Mouse (Mus musculus) hindbrain, embryonic 16.5 days (tissue): Measurements from ENCODE around the gene Cr2. TPM values are rescaled to one million over a fixed set of nuclear protein-coding genes. Genes with fewer than 3 reads are reported as not detected.
A peak's percentile ranks its signal among the peaks of the same experiment; 100 is the strongest.

ENCODE experiments used
- ATAC-seq: fragments of 200-750 bp; cut with Nextera tagmentation; 2 replicates; pipeline ENCODE4 v1.8.0; 2017; ENCODE audit warnings: moderate TSS enrichment, moderate library complexity
- H3K27ac ChIP-seq: fragments of 300-500 bp; sonication (generic); 2 replicates; pipeline ENCODE4 v1.5.1; 2014; ENCODE audit warnings: low read depth, mild to moderate bottlenecking, control low read depth, low read length, moderate library complexity
- H3K27me3 ChIP-seq: fragments of 300-500 bp; sonication (generic); replicated peaks from 2 replicates; pipeline ENCODE4 v1.6.1; 2014; ENCODE audit warnings: low read length; ENCODE audit not compliant: control insufficient read depth, insufficient read depth
- H3K36me3 ChIP-seq: fragments of 300-500 bp; sonication (generic); 2 replicates; pipeline ENCODE4 v1.6.1; 2014; ENCODE audit warnings: mild to moderate bottlenecking, low read length, moderate library complexity, mixed read lengths; ENCODE audit not compliant: control insufficient read depth, insufficient read depth
- H3K4me1 ChIP-seq: fragments of 300-500 bp; sonication (generic); 2 replicates; pipeline ENCODE4 v1.6.1; 2014; ENCODE audit warnings: low read depth, low read length; ENCODE audit not compliant: control insufficient read depth, insufficient read depth
- H3K4me2 ChIP-seq: fragments of 300-500 bp; sonication (generic); 2 replicates; pipeline ENCODE4 v1.6.1; 2014; ENCODE audit warnings: mild to moderate bottlenecking, low read length, control low read depth, moderate library complexity
- H3K4me3 ChIP-seq: fragments of 300-500 bp; sonication (generic); 2 replicates; pipeline ENCODE4 v1.5.1; 2014; ENCODE audit warnings: mild to moderate bottlenecking, low read length, control low read depth, moderate library complexity
- H3K9ac ChIP-seq: fragments of 300-500 bp; sonication (generic); 2 replicates; pipeline ENCODE4 v1.6.1; 2014; ENCODE audit warnings: low read depth, mild to moderate bottlenecking, control low read depth, low read length, moderate library complexity
- H3K9me3 ChIP-seq: fragments of 300-500 bp; sonication (generic); 2 replicates; pipeline ENCODE4 v1.6.1; 2014; ENCODE audit warnings: mild to moderate bottlenecking, low read length, moderate library complexity; ENCODE audit not compliant: control insufficient read depth
- WGBS: fragments of 180-500 bp; shearing (Covaris S2); extraction: QIAGEN DNeasy Blood & Tissue Kit; methylation state at CpG from one replicate; pipeline ENCODE4 v1.1.7; 2014; 5-methylcytosine and 5-hydroxymethylcytosine counted together
- polyA plus RNA-seq: library from polyadenylated mRNA; unstranded; fragments of >200 nt; fragmentation: Nextera tagmentation; extraction: Ambion mirVana; gene quantifications from 2 replicates; pipeline ENCODE4 v1.2.1, GENCODE M21; 2015

The Cr2 gene
- polyA plus RNA-seq, 1 experiment from 2014 or later, result 0.74 TPM

GRCm38 (mm10) chr1:195130479-195130878, 46.0 kb downstream of the Cr2 start:
- H3K27me3 ChIP-seq, result no peaks in the 10 kb centered on the region
- H3K9ac ChIP-seq, result peak overlapping the region; percentile 81
- peak; percentile 53 for ATAC-seq
- peak overlapping the region; percentile 63 for H3K4me2 ChIP-seq
- H3K36me3 ChIP-seq, result no peaks in the 10 kb centered on the region; the same call in 1 of the 2 replicates
- peak overlapping the region; percentile 94 for H3K27ac ChIP-seq
- peak overlapping the region; percentile 66 for H3K4me3 ChIP-seq
- no peaks in the 10 kb centered on the region for H3K9me3 ChIP-seq
- H3K4me1 ChIP-seq, result peaks cover 7% of the 10 kb centered on the region
- 18% methylated on average over 2 of the region's 2 CpGs for WGBS

GRCm38 (mm10) chr1:195129867-195130266, 46.6 kb downstream of the Cr2 start:
- no peaks in the 10 kb centered on the region for H3K9me3 ChIP-seq
- no peak overlapping the region for H3K27ac ChIP-seq
- H3K4me2 ChIP-seq, result peak overlapping the region; percentile 33
- no peak overlapping the region for H3K4me3 ChIP-seq
- no peaks in the 10 kb centered on the region for H3K27me3 ChIP-seq
- peaks cover 7% of the 10 kb centered on the region for H3K4me1 ChIP-seq
- no peak for ATAC-seq
- H3K36me3 ChIP-seq, result no peaks in the 10 kb centered on the region; the same call in 1 of the 2 replicates
- whole genome bisulfite sequencing, result 74% methylated on average over 1 of the region's 1 CpGs
- no peak overlapping the region for H3K9ac ChIP-seq

- 93% methylated on average over 1 of the region's 1 CpGs for WGBS
- H3K36me3 ChIP-seq, result peaks cover 12% of the 10 kb centered on the region
- H3K9me3 ChIP-seq, result no peaks in the 10 kb centered on the region
- H3K27me3 ChIP-seq, result no peaks in the 10 kb centered on the region
- H3K4me2 ChIP-seq, result no peak overlapping the region
- no peak overlapping the region for H3K27ac ChIP-seq
- no peaks in the 10 kb centered on the region for H3K4me1 ChIP-seq
- H3K4me3 ChIP-seq, result no peak overlapping the region
- H3K9ac ChIP-seq, result no peak overlapping the region
- ATAC-seq, result no peak
Observed at GRCm38 (mm10) chr1:195114414-195114813, 62.1 kb downstream of the Cr2 start.

- no peak overlapping the region for H3K4me3 ChIP-seq
- peaks cover 12% of the 10 kb centered on the region for H3K36me3 ChIP-seq
- 94% methylated on average over 4 of the region's 4 CpGs for WGBS
- H3K9me3 ChIP-seq, result no peaks in the 10 kb centered on the region
- H3K4me1 ChIP-seq, result no peaks in the 10 kb centered on the region
- H3K27me3 ChIP-seq, result no peaks in the 10 kb centered on the region
- ATAC-seq, result no peak
- H3K9ac ChIP-seq, result no peak overlapping the region
- H3K4me2 ChIP-seq, result no peak overlapping the region
- H3K27ac ChIP-seq, result no peak overlapping the region
Observed at GRCm38 (mm10) chr1:195113621-195114020, 62.9 kb downstream of the Cr2 start.

- Histone ChIP-seq H3K9me3 (no peaks in the 10 kb centered on the region), H3K4me3 (no peak overlapping the region), H3K36me3 (peaks cover 11% of the 10 kb centered on the region), H3K27me3 (no peaks in the 10 kb centered on the region), H3K27ac (no peak overlapping the region), H3K4me1 (no peaks in the 10 kb centered on the region), H3K9ac (no peak overlapping the region), H3K4me2 (no peak overlapping the region)
- no peak for ATAC-seq
- 88% methylated on average over 4 of the region's 4 CpGs for WGBS
Observed at GRCm38 (mm10) chr1:195100693-195101092, 75.8 kb downstream of the Cr2 start.

- WGBS, result 100% methylated on average over 1 of the region's 1 CpGs
- Histone ChIP-seq H3K27me3 (no peaks in the 10 kb centered on the region), H3K9ac (no peak overlapping the region), H3K4me2 (no peak overlapping the region), H3K36me3 (peaks cover 7% of the 10 kb centered on the region; the same call in 1 of the 2 replicates), H3K4me1 (no peaks in the 10 kb centered on the region), H3K9me3 (no peaks in the 10 kb centered on the region), H3K4me3 (no peak overlapping the region), H3K27ac (no peak overlapping the region)
- ATAC-seq, result no peak
Observed at GRCm38 (mm10) chr1:195098004-195098403, 78.5 kb downstream of the Cr2 start.

- H3K4me3 ChIP-seq, result peak within 1 kb of the TSS; percentile 43
- ATAC-seq, result peak; percentile 96
- H3K4me1 ChIP-seq, result peaks cover 9% of the 10 kb centered on the region
- no peaks in the 10 kb centered on the region for H3K9me3 ChIP-seq
- no peaks in the 10 kb centered on the region for H3K36me3 ChIP-seq
- peak within 1 kb of the TSS; percentile 80 for H3K4me2 ChIP-seq
- H3K9ac ChIP-seq, result peak within 1 kb of the TSS; percentile 48
- no peaks in the 10 kb centered on the region for H3K27me3 ChIP-seq
- no peak within 1 kb of the TSS for H3K27ac ChIP-seq
- 3% methylated on average over 14 of the region's 14 CpGs for WGBS
Observed at GRCm38 (mm10) chr1:195092220-195092720, 84.2 kb downstream of the Cr2 start, which contains the start of gene Cd46. TSS of gene Cd46 (minus strand) at chr1:195092249.

- ATAC-seq, result peak; percentile 84
- Histone ChIP-seq H3K9ac (peak overlapping the region; percentile 48), H3K9me3 (no peaks in the 10 kb centered on the region), H3K36me3 (no peaks in the 10 kb centered on the region), H3K27ac (no peak overlapping the region), H3K4me1 (peaks cover 9% of the 10 kb centered on the region), H3K4me2 (peak overlapping the region; percentile 80), H3K4me3 (peak overlapping the region; percentile 43), H3K27me3 (no peaks in the 10 kb centered on the region)
- 20% methylated on average over 11 of the region's 11 CpGs for WGBS
Observed at GRCm38 (mm10) chr1:195091699-195092219, 84.8 kb downstream of the Cr2 start.
